Mouse (Mus musculus) layer of hippocampus, adult 11-12 months (tissue): ENCODE measurements around the gene Mrpl10.
A peak's percentile ranks its signal among the peaks of the same experiment; 100 is the strongest.

ENCODE experiments used
- DNase-seq: peaks from one replicate; pipeline ENCODE4 v3.0.0; 2022; ENCODE audit warnings: low spot score

The Mrpl10 gene

DNA sequence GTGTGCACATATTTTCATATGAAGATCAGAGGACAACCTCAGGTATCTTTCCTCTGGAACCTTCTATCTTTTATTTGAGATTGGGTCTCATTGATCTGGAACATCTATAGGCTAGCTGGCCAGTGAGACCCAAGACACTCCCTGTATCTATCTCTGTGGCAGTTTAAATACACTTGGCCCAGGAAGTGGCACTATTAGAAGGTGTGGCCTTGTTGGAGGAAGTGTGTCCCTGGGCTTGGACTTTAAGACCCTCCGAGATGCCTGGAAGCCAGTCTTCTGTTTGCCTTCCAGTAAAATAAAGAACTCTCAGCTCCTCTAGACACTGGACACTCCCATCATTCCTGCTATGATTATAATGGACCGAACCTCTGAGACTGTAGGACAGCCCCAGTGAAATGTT, 28.4 kb downstream of the Mrpl10 start:
- DNase-seq = no peak

GRCm38 (mm10) chr11:97071129-97071528, 29.8 kb downstream of the Mrpl10 start:
- DNase-seq = no peak

GRCm38 (mm10) chr11:97072533-97072932, 31.2 kb downstream of the Mrpl10 start:
- peak; percentile 78 for DNase-seq

- no peak for DNase-seq
These were observed 32.9 kb downstream of the Mrpl10 start for GRCm38 (mm10) chr11:97074235-97074634.

DNA sequence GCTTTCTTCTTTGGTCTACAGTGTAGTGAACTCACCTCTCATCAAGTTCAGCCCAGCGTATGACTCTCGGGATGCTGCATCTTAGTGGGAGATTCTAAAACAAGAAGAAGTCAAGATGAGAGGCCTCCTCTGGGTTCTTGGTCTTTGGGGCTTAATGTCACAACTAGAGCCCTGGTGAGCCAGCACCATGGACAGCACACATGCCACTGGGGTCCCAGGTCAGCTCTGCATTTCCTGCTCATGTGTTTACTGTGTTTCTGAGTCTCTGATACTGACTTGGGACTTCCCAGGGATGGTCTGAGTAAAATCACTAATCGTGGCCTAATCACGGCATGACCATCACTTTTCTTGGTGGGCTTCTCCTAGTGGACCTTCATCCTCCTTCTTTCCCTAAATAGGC, 37.4 kb downstream of the Mrpl10 start:
- DNase-seq = no peak

- DNase-seq = no peak
These were observed 38.9 kb downstream of the Mrpl10 start for GRCm38 (mm10) chr11:97080291-97080690.

GRCm38 (mm10) chr11:97082977-97083376, 41.6 kb downstream of the Mrpl10 start:
- peak; percentile 67 for DNase-seq

DNA sequence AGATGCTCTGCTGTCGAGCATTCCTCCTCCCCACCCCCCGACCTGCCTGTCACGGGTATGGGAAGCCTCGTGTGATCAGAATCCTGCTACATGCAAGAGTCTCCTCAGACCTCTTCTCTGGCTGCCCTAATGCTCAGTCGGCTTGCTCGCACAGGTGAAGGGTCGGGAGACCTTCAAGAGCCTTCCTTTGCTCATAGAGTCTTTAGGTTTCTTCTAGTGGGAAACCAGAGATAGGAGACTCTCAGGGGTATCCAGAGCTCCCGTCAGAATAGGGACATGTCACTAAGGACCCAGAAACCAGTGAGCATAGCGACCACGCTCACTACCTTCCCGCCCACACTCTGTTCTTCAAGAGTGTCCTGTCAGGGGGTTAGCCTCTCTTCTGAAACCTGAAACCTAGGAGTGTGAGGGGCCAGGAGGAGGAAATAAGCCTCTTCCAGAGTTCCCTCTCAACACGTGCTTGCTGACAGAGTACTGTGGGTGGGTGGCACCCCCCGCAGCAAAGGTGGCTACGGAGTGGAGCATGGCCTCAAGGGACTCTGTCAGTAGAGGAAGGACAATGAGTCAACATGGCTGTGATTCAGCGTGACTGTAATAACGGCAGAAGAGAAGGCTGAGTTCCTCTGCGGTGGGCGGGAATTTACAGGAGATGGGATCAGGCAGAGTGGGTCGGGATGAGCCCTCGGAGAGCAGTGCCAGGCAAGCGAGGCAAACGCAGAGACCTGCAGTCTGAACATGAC, 42.2 kb downstream of the Mrpl10 start:
- DNase-seq = peak; percentile 31

DNA sequence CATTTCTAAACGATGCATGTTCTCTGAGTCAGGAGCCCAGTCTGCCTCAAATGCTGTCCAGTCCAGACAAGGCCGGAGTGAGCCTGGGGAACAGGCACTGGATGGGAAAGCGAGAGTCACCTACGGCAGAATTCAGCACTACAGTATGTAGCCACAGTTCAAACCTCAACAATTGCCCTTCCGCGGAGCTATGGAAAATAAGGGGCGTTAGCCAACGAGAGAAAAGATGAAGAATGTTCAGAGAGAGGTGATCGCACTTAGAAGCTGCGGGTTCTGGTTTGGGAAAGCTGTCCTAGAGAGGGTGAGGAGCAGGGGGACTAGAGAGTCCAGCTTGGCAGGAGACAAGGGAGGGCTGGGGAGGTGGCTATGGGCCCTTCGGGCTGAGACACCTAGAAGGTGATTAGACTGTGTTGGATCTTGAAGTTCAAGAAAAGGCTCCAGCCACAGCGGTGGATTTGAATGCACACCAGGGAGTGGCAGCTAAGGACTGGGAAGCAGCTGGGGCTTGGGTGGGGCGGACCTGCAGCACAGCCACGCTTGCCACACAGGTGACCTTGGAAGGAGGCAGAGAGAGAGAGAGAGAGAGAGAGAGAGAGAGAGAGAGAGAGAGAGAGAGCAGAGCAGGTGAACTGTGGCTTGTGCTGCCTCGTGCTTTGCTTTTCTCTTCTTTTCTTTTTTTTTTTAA, 43.6 kb downstream of the Mrpl10 start:
- DNase-seq = no peak

DNA sequence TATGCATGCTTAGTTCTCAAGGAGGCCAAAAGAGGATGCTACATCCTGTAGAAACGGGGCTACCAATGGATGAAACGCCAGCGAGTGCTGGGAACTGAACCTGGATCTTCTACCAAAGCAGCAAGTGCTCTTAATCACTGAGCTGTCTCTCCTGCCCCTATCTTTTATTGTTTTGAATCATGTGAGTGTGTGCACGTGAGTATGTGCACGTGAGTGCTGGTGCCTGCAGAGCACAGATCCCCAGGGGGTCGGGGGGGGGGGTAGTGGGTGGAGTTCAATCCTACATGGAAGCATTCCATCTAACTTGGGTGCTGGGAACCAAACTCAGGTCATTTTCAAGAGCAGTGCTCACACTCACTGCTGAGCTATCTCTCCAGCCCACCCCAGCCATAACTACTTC, 45.0 kb downstream of the Mrpl10 start:
- no peak for DNase-seq

- no peak for DNase-seq
These were observed 53.2 kb downstream of the Mrpl10 start for GRCm38 (mm10) chr11:97094600-97094999.

DNA sequence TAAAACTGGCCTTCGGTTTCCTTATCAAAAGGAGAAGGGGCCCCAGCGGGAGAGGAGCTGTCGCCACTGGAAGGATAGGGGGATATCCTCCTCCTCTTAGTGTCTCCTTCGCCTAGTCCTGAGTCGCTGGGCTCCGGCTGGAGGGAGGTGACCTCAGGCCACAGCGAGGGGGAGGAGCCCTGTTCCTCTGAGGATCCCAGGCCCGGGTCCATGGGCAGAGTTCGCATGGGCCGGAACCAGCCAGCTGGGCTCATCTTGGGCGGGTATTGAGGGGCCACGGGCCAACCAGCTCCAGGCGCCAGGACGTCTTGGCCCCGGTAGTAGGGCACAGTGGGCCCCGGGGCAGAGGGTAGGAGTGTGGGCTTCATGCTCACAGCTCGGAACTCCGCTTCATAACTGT, 57.4 kb downstream of the Mrpl10 start:
- DNase-seq = no peak
